Mouse (Mus musculus) megakaryocyte, embryonic 14.5 days (primary cell): ENCODE measurements around the gene Gm9945.

Experiments
- FLI1 ChIP-seq: IDR thresholded peaks from 2 replicates; pipeline ENCODE4 v1.6.1; 2012; ENCODE audit warnings: low read length, inconsistent platforms, mixed read lengths
- GATA1 ChIP-seq: IDR thresholded peaks from 3 replicates; pipeline ENCODE4 v1.6.1; 2012; ENCODE audit warnings: mixed read lengths, low read length, inconsistent platforms, borderline replicate concordance

DNA sequence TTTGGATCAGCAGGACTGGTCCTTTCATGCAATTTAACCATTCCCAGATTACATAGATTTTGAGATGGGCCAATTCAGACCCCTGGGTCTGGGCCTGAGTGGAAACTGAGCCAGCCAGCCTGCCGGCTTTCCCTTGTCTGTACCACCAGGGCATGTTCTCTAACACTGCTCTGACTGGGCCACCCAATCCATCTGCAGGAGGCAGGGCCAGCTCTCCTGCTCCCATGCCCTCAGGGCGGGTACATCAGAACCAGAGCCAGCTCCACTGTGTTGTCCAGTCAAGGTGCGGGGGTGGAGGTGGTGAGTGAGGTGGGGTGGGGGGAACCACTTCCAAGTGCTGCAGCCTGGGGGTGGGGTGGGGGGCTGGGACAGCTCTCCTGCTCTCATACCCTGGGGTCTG lies 6.4 kb downstream of the Gm9945 start:
- TF ChIP-seq GATA1 (no peak), FLI1 (no peak)
